Mouse (Mus musculus): ENCODE measurements around the gene Prkcb.
"Not testable (repeated sequence)": the region's sequence is repeated elsewhere in the genome, so short reads cannot be mapped to it uniquely, and the experiment has no call there.

Gene Prkcb

DNA sequence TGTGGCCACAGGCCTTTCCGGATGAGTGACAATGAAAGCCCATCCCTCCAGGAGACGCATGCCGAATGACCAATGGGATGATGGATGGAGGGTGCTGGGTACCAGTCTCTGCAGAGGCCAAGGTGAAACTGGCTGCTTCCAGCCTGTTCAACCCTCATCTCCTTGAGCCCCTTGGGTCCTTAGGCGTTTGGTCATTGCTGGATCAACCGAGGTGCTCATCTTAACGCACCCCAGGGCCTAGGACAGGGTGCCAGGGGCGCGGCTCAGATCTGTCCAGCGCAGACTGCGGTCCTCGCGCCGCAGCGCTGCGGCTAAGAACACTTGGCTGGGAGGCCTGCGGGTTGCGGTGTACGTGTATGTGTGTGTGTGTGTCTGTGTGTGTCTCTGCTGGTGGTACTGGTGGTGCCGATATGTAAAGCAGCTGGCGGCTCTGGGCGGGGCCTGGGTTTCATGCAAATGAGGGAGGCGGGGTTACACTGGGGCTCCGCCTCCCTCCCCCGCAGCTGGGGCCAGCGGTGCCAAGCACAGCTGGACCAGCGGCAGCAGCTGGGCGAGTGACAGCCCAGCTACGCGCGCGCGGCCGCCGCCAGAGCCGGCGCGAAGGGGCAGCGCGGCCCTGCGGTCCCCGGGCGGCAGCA, at the start of gene Prkcb:
TSS of gene Prkcb (plus strand) at position 147 of the 638 bp plus-strand sequence.
- peak; percentile 86 for DNase-seq

DNA sequence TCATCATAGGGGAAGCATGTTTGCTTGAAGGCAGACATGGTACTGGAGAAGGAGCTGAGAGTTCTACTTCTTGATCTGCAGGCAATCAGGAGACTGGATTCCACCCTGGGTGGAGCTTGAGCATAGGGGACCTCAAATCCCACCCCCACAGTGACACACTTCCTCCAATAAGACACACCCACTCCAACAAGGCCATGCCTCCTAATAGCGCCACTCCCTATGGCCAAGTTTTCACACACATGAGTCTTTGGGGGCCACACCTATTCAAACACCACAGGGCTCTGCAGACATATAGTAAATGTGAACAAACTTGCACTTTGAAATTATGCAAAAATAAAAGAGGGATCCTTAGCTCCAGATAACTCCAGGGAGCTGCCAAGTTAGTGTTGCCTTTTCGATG, 49.6 kb upstream of the Prkcb start:
- DNase-seq = no peak

DNA sequence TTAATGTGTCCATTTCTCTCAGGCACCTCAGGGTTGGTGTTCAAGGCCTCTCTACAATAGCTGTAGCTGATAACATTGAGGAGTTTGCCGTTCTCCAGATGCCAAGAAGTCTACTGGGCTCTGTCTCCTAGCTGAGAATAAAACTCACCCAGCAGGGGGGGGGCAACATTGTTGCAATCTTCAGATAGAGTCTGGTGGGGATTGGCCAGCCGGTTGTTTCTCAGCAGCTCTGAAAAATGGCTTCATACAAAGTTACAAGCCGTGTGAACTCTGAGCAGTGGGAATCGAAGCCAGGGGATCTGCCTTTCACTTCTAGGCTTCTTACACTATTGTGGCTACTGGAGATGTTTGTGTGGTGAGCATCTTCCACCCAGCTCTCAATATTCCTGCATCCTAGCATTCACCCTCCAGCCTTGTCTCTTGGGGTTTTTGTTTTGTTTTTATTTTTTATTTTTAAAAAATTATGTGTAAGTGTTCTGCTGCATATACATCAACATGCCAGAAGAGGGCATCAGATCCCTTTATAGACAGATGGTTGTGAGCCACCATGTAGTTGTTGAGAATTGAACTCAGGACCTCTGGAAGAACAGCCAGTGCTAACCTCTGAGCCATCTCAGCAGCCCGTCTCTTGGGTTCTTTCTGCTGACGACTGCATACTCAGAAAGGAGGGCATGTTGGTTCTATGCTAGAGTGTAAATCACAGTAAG, 48.0 kb upstream of the Prkcb start:
- DNase-seq = no peak

DNA sequence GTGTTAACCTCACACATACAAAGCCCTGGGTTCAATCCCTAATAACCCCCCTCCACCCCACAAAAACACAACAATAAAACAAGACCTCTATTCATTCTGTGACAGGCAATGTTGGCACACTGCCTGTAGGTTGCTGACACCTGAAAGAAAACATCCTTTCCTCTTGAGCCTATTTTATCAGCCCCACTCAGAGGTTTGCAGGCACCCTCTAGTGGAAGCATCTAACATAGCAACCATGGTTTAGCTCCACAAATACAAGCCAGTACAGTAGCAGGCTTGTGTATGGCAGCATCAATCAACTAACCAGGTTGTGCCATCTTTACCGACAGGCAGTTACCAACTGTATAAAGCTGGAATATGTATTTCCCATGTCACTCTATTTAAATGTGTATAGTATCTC, 46.3 kb upstream of the Prkcb start:
- DNase-seq = no peak

DNA sequence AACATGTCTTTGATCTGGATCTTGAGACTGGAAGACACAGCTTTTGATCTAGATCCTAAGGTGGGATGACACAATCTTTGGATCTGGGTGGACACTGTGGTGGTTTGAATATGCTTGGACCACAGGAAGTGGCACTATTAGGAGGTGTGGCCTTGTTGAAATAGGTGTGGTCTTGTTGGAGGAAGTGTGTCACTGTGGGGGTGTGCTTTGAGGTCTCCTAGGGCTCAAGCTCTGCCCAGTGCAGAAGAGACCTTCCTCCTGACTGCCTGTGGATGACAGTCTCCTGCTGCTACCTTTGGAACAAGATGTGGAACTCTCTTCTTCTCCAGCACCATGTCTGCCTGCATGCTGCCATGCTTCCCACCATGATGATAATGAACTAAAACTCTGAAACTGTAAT, 45.8 kb upstream of the Prkcb start:
- DNase-seq = not testable (repeated sequence)

DNA sequence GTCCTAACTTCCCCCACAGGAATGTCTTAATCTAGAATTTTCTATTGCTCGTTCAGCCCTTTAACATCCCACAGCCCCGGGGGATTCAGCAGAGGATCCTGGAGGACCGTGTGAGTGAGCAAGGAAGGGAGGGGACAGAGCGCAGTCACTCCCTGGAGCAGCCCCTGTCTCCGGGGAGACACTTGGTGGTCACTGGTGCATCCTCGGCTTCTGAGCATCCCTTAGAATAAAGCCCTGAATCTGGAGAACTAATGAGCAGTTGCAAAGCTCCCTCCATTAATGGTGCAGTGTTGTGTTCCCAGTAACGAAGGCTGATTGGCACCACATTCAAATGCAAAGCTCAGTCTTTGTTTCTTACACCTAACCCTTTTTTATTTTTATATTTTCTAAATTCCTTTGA, 44.4 kb upstream of the Prkcb start:
- DNase-seq = no peak

DNA sequence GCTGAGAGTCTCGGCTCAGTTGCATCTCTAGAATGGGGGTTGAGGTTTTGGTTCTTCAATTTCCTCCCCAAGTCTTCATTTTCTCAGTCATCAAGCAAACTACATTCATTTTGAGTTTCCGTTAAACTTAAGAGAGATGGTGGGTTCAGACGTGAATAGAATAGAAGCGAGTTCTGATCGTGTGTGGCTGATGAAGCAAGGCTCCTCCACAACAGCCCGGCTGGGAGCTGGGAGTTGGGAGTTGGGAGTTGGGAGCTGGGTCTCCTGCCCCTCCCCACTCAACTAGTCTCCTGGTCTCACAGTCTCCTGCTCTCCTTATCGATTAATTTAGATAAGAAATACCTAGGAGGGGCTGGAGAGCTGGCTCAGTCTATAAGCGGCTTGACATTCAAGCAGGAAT, 44.0 kb upstream of the Prkcb start:
- no peak for DNase-seq

DNA sequence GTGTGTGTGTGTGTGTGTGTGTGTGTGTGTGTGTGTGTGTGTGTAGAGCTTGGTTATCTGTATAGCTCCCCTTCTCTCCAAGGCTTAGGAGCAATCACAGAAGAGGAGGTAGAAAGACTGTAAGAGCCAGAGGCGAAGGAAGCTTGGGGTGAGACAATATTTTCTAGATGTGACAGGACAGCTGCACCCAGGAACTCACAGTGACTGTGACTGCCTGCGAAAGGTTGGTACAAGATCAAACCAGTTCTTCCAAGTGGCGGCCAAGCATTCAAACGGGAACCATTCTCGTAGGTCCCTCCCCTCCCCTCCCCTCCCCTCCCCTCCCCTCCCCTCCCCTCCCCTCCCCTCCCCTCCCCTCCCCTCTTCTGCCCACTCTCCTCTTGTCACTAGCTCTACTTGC, 42.6 kb upstream of the Prkcb start:
- DNase-seq = no peak

DNA sequence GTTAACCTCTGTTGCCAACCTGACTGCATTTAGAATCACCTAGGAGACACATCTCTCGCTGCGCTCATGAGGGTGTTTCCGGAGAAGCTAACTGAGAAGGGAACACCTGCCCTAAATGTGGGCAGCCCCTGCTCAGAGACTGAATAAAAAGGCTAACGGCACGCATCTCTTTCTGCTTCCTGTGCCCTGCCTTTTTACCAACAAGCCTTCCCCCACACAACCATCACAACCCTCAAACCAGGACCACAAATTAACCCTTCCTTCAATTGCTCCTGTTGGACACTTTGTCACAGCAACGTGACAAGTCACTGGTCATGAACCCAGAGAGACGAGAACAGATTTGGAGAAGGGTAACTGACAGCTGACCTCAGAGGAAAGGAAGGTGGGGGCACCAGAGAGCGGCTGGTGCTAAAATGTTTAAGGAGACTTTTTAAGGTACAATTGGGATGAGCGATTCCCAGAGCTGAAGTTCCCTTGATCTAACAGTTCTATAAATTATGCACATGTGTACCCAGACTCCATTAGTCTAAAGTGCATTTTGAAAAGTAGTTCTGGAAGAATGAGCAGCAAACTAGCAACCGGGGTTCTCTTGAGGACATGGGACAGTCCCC, 41.2 kb upstream of the Prkcb start:
- no peak for DNase-seq

DNA sequence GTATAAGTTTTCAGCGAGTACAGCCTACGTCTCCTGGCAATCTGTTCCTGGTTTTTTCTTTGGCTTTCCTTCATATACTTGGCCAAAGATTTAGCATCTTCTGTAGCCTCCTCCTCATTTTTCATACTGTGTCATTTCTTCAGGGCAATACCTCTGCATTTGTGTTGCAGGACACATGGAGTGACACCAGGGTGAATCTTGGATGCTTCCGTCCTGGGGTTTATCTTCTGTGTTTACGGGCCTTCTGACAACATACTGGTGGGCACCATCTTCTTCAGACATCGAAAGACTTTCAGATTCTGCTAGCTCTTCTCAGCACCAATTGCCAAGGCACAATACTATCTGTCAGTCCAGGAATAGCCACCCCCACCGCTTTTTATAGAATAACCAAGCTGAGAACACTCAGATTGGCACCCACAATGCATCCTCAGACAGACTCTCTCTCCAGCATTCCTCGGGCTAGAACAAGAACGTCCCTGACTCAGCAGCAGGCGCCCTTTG, 39.2 kb upstream of the Prkcb start:
- no peak for DNase-seq

DNA sequence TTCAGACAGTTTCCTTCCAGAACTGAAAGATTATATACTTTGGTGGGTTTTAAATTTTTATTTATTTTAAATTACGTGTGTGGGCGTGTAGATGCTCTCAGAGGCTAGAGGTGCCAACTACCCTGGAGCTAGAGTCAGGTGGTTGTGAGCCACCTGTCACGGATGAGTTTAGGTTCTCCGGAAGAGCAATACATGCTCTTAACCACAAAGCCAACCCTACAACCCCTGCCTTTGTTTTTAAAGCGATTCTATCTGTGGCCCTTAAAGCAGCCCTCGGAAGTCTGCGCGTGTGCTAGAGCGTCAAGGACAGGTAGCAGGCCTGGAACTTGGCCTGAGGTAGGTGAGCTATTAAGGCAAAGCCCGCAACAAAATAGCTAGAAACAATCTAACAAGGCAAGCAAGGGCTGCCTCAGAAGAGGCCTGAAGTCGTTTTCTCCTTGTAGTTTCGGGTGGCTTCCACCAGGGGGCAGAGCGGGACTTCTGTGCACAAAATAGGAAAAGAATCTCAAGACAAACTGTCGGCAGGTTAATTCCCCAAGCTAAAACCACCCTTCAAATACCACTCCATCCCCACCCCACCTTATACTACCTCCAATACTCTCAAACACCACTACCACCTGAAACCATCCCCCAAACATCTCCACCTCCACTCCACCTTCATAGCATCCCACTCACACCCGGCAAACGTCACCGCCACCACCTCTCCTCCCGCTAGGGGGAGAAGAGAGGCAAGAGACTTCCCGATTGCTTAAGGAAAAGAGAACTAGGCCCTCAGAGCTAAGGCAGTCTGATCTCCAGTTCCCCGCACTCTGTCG, 37.1 kb upstream of the Prkcb start:
- peak; percentile 74 for DNase-seq

DNA sequence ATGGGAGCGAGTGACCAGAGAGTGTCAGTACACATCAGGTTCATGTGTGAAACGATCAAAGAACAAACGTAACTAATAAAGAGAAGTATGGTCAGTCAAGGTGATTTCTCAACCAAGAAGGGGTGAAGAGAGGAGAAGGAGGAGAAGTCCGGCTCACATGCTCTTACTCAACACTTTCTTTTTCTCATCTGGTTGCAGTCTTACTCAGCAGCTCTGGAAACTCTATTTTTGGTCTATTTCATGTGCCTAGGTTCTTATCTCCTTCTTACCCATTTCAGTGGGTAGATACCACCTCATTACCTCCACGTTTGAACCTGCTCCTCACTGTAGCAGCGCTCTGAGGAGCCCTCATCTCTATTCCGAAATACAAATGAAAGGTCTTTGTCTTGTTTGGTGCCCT, 31.8 kb upstream of the Prkcb start:
- DNase-seq = no peak

DNA sequence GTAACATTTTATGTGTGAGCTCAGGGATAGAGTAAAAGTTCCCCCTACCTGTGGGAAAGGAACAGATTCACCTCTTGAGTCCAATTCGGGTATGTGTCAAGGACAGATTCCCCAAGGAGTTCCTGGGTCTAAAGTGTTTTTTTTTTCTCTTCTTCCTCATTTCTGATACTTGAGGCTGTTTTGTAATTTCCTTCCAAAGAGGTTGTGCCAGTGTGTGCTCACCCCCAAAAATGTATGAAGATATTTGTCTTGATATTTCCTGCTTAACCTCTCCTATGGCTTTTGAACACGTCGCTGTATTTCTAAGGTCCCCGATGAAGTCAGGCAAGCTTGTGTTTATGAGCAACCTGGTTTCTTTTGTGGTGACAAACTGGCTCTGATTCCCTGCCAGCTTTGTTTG, 30.0 kb upstream of the Prkcb start:
- DNase-seq = no peak

DNA sequence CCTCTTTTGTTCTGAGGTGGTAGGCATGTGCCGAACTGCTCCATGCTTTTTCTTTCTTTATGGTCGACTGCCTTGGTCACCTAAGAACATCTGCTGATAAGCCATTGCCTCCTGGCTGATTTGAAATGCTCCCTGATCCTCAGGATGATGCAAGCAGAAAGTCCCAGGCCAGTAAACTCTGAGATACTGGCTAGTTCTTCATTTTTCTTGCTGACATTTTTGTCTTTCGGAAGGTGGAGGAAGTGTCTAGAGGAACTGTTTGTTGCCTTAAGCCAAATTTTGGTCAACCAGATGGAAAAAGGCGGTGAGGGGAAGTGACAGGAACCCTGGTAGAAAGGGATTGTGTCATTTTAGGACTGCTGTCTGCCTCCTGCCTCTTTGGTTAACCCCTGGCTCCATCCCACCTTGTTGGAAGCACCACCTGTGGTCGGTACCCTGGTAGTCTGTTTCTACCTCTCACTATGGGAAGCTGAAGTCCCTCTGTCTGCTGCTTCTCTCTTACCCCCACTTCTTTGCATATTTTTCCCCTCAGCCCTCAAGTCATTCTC, 28.4 kb upstream of the Prkcb start:
- DNase-seq = no peak

DNA sequence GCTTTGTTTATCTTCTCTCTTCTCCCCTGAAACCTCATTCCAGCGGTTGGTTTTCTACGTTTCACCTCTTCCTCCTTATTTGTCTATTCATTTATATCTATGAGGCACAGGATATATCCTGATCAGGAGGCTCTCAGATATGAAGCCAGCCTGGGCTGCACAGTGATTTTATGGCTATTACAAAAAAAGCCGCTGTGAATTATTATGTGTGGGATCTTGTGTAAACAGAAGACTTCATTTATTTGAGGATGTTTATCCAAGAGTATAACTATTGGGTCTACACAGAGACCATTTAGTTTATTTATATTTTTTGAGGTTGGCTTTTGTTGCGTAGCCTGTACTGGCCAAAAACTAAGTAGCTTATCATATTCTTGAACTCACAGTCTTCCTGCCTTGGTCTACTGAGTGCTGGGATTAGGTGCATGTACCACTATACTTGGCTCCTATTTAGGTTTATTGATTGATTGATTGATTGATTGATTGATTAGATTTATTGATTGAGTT, 19.5 kb upstream of the Prkcb start:
- DNase-seq = no peak

DNA sequence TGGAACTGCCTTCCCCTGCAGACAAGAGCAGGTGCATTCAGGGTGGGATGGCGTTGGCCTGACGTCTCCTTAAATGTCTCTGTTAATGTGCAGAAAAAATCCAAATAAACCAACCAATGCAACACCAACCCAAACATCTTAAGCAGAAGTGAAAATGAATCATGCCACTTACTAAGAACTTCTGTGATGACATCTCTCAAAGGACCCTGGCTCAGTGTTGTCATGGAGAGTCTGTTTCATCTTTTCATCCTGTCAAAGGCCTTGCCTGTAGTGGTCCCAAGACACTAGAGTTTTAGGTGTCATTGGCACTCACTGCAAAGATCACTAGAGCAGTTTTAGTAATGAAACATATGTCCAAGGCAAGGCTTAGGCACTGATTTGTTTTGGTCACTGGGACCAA, 16.2 kb upstream of the Prkcb start:
- no peak for DNase-seq

DNA sequence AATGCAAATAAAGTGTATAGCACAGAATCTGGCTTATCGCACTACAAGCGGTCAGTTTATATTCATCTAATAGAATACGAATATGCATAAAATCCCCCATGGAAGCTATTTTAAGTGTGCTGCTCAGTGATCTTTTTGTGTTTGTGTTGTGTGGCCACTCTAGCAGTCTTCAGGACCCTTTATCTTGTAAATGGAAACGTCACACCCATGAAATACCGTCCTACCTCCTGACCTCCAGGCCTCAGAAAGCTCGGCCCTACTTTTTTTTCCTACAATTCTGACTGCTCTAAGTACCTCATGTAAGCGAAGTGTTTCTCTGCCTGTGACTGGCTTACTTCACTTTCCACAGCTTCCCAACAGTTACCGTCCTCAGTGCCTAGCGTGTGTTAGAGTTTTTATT, 9.0 kb upstream of the Prkcb start:
- DNase-seq = no peak

DNA sequence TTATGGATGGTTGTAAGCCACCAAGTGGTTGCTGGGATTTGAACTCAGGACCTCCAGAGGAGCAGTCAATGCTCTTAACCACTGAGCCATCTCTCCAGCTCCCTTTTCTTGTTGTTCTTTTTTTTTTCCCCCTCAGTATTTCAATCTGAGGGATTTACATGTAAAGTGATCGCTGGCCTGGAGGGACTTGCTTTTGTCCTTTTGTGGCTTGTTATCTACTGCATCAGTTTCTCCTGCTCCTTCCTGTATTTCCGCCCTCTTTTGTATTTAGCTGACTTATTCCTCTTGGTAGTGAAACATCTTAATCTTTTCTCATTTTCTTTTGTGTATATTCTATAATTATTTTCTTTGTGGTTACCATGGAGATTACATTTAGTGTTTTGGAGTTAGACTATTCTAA, 8.2 kb upstream of the Prkcb start:
- no peak for DNase-seq

DNA sequence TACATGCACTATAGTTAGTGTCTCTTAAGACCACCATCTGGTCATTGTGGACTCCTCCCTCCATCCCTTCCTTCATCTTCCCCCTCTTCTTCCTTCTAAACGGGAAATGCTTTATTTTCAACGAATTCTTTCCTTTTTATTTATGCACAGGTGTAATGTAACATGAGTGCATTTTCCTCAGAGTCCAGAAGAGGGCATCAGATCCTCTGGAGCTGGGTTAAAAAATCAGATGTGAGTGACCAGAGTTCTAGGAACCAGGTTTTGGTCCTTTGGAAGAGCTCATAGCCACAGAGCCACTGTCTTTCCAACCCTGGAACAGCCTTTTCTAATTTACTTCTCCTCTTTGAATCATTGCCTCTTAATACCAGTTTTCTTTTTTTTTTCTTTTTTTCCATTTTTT, 6.0 kb upstream of the Prkcb start:
- DNase-seq = no peak

DNA sequence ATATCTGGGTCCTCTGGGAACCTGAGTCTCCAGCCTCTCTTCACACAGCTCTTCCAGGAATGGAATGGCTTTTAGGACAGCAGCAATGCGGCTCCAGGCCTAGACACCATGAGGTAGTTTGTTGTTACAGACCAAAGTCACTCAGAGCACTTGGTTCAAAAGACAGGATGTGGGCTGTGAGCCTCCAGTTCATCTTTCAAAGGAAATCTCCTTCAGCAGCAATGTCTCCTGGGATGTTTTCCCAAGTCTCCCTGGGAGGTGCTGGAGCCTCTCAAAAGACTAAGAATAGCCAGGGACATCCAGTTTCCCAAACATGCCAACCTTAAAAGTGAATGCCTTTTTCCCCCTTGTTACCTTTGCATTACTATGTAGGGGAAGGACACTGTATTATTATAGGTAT, 1.3 kb upstream of the Prkcb start:
- DNase-seq = no peak

DNA sequence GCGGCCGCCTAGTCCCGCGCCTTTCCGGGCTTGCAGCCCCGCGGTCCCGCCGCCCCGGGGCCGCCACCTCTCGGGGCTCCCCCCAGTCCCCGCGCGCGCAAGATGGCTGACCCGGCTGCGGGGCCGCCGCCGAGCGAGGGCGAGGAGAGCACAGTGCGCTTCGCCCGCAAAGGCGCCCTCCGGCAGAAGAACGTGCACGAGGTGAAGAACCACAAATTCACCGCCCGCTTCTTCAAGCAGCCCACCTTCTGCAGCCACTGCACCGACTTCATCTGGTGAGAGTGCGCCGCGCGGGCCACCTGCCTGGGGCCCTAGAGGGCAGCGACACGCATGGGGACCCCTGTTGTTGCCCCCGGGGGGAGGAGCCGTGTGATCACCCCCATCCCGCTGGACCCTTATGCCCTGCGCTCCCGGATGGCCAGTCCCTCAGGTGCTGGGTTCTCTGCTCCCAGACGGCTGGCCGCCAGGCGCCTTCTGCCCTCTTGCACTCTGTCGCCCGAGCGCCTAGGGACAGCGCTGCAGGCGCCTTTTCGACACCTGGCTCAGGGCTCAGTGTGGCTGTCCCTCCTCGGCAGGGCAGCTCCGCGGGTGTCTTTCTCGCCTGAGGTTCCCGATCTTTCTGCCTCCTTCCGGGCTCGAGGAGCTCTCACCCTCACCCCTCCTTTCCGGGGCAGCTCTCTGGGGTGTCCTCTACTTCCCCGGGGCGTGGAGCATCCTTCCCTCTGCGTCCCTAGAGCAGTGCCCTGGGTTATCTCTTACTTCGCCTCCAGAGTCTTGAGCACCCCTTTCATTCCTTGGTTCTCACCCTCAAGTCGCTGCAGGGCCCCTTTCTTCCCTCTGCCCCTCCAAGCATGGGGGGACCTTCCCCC, 926 bp downstream of the Prkcb start:
- DNase-seq = peak; percentile 39

DNA sequence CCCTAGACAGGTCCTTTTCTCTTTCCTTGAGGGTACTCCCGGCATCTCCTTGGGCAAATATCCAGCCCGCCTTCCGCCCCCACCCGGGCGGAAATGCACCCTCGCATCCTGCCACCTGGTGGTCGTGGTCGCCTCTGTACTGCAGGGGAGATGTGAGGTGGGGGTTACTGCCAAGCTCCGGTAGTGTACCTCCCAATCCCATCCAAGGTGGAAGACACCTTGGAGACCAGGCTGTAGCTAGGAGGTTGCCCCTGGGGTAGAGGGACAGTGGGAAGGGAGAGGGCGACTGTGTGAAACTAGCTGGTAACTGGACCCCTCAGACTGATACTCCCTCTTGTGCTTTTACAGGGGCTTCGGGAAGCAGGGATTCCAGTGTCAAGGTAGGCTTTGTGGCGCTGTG, 1.6 kb downstream of the Prkcb start:
- peak; percentile 75 for DNase-seq
